23 mouse cellular contexts compared by ENCODE assay signal in genomic region chr12:3499662-3500061, GRCm38 (mm10).
A peak's percentile ranks its signal among the peaks of the same experiment; 100 is the strongest.
DNase-seq lines count a peak whose midpoint lies in the region; ATAC-seq and TF ChIP-seq lines count a peak whose summit lies in the region.
"Had no signal": no experiment of that assay in that cellular context is flagged by ENCODE, and none has a peak within 500 bp of the region (broad histone marks: within the 10 kb centered on the region; RNA-seq: fewer than 3 reads in every experiment).

No protein-coding gene starts in this region.

- ATAC-seq in intestine, postnatal 0 days, result peak; percentile 74
- ATAC-seq in liver, embryonic 12.5 days, result no peak
- ATAC-seq: activated CD4-positive, CD25-positive, alpha-beta regulatory T cell, adult 4 months; CD4-positive, CD25-positive, alpha-beta regulatory T cell, adult 4 months; forebrain, embryonic 13.5 days; forebrain, embryonic 15.5 days; Patski had no signal

- no peak overlapping the region for H3K4me2 ChIP-seq in intestine, postnatal 0 days (replicated peaks; ENCODE audit: low read depth)
- H3K4me2 ChIP-seq in liver, embryonic 12.5 days, result no peak overlapping the region
- H3K4me2 ChIP-seq: embryonic facial prominence, embryonic 12.5 days; forebrain, embryonic 13.5 days; forebrain, embryonic 15.5 days had no signal

- TF ChIP-seq CTCF in gastrocnemius, adult 2 months (IDR thresholded peaks at IDR 0.05), result no peak
- no peak for TF ChIP-seq CTCF in intestine, postnatal 0 days (IDR thresholded peaks at IDR 0.05; ENCODE audit: low read depth)

- H3K9ac ChIP-seq in intestine, postnatal 0 days (ENCODE audit: low read depth, low read length), result no peak overlapping the region
- no peak overlapping the region for H3K9ac ChIP-seq in liver, embryonic 12.5 days
- H3K9ac ChIP-seq: embryonic facial prominence, embryonic 12.5 days; forebrain, embryonic 13.5 days; forebrain, embryonic 15.5 days had no signal

- intact Hi-C loops in gastrocnemius, adult 2 months (cut with DNase I), result no loop called here

- H3K4me1 ChIP-seq in intestine, postnatal 0 days (replicated peaks; ENCODE audit: control insufficient read depth, insufficient read depth, low read length), result no peaks in the 10 kb centered on the region
- no peaks in the 10 kb centered on the region for H3K4me1 ChIP-seq in liver, embryonic 12.5 days
- H3K4me1 ChIP-seq: embryonic facial prominence, embryonic 10.5 days; embryonic facial prominence, embryonic 12.5 days; forebrain, embryonic 13.5 days; forebrain, embryonic 15.5 days had no signal

- H3K9me3 ChIP-seq in intestine, postnatal 0 days (ENCODE audit: control insufficient read depth), result no peaks in the 10 kb centered on the region
- H3K9me3 ChIP-seq in liver, embryonic 12.5 days (replicated peaks), result no peaks in the 10 kb centered on the region
- H3K9me3 ChIP-seq: embryonic facial prominence, embryonic 10.5 days; embryonic facial prominence, embryonic 12.5 days; forebrain, embryonic 13.5 days; forebrain, embryonic 15.5 days; G1E had no signal

- H3K27ac ChIP-seq in gastrocnemius, adult 2 months, result peak overlapping the region; percentile 84
- 0 out of 2 replicates have a peak overlapping the region, but pooled peaks have one; percentile 23 for H3K27ac ChIP-seq in intestine, postnatal 0 days (ENCODE audit: low read depth, low read length)
- no peak overlapping the region for H3K27ac ChIP-seq in liver, embryonic 12.5 days
- H3K27ac ChIP-seq: embryonic facial prominence, embryonic 10.5 days; embryonic facial prominence, embryonic 12.5 days; forebrain, embryonic 13.5 days; forebrain, embryonic 15.5 days had no signal

- WGBS in intestine, postnatal 0 days, result 78% methylated on average over 4 of the region's 4 CpGs
- WGBS in liver, embryonic 12.5 days (ENCODE audit: insufficient replicate concordance), result 83% methylated on average over 4 of the region's 4 CpGs

- H3K4me3 ChIP-seq in gastrocnemius, adult 2 months, result peak overlapping the region; percentile 52
- H3K4me3 ChIP-seq in intestine, postnatal 0 days (ENCODE audit: low read depth, low read length), result no peak overlapping the region
- no peak overlapping the region for H3K4me3 ChIP-seq in liver, embryonic 12.5 days
- H3K4me3 ChIP-seq: embryonic facial prominence, embryonic 10.5 days; embryonic facial prominence, embryonic 12.5 days; forebrain, embryonic 13.5 days; forebrain, embryonic 15.5 days had no signal

- no peaks in the 10 kb centered on the region for H3K27me3 ChIP-seq in intestine, postnatal 0 days (replicated peaks; ENCODE audit: control insufficient read depth, insufficient read depth, low read length)
- no peaks in the 10 kb centered on the region for H3K27me3 ChIP-seq in liver, embryonic 12.5 days (replicated peaks)
- H3K27me3 ChIP-seq: CH12.LX; embryonic facial prominence, embryonic 12.5 days; forebrain, embryonic 13.5 days; forebrain, embryonic 15.5 days; Patski had no signal

- DNase-seq in gastrocnemius, adult 2 months, result no peak
- no peak for DNase-seq in gastrocnemius, adult 18-20 months (ENCODE audit: low spot score)
- no peak for DNase-seq in left cerebral cortex, adult 11 months (ENCODE audit: low spot score)
- DNase-seq: adrenal gland, adult 8-10 months; adrenal gland, postnatal 14 days; adrenal gland, postnatal 36 days; B cell, adult 2 months; cerebellum, adult 11-12 months; cerebellum, adult 2 months; cerebellum, adult 9-10 months; cerebellum, postnatal 10 days; cerebellum, postnatal 25 days had no signal

- H3K36me3 ChIP-seq in intestine, postnatal 0 days (ENCODE audit: control insufficient read depth, insufficient read depth), result peaks cover 54% of the 10 kb centered on the region
- peaks cover 85% of the 10 kb centered on the region for H3K36me3 ChIP-seq in liver, embryonic 12.5 days
